Mouse (Mus musculus): Measurements from ENCODE around the gene Cntrl.

Cntrl gene

GRCm38 (mm10) chr2:35131991-35132661 is 22.8 kb downstream of the Cntrl start:
- DNase-seq = peak; percentile 93 to 95

GRCm38 (mm10) chr2:35132662-35133055 is 23.4 kb downstream of the Cntrl start:
- no peak for DNase-seq

GRCm38 (mm10) chr2:35133891-35134290 is 24.6 kb downstream of the Cntrl start:
- no peak for DNase-seq

- DNase-seq = no peak
Observed at GRCm38 (mm10) chr2:35138576-35138975, 29.3 kb downstream of the Cntrl start.

GRCm38 (mm10) chr2:35141673-35142072 is 32.4 kb downstream of the Cntrl start:
- DNase-seq = no peak

GRCm38 (mm10) chr2:35148806-35149205 is 39.5 kb downstream of the Cntrl start:
- no peak for DNase-seq

GRCm38 (mm10) chr2:35151303-35151882 is 42.1 kb downstream of the Cntrl start:
- DNase-seq = no peak

- no peak for DNase-seq
Observed at GRCm38 (mm10) chr2:35153179-35153578, 43.9 kb downstream of the Cntrl start.

GRCm38 (mm10) chr2:35153844-35154554 is 44.7 kb downstream of the Cntrl start:
- no peak for DNase-seq

GRCm38 (mm10) chr2:35156985-35157384 is 47.7 kb downstream of the Cntrl start:
- no peak for DNase-seq

- no peak for DNase-seq
Observed at GRCm38 (mm10) chr2:35157836-35158235, 48.5 kb downstream of the Cntrl start.

- DNase-seq = no peak
Observed at GRCm38 (mm10) chr2:35158358-35158757, 49.1 kb downstream of the Cntrl start.

GRCm38 (mm10) chr2:35160206-35160605 is 50.9 kb downstream of the Cntrl start:
- DNase-seq = no peak

GRCm38 (mm10) chr2:35161846-35162488 is 52.7 kb downstream of the Cntrl start:
- no peak for DNase-seq

GRCm38 (mm10) chr2:35163396-35163795 is 54.1 kb downstream of the Cntrl start:
- DNase-seq = no peak

GRCm38 (mm10) chr2:35165416-35165815 is 56.1 kb downstream of the Cntrl start:
- no peak for DNase-seq

GRCm38 (mm10) chr2:35166816-35167215 is 57.5 kb downstream of the Cntrl start:
- DNase-seq = no peak

- DNase-seq = no peak
Observed at GRCm38 (mm10) chr2:35169452-35169851, 60.2 kb downstream of the Cntrl start.

- no peak for DNase-seq
Observed at GRCm38 (mm10) chr2:35171341-35171861, 62.1 kb downstream of the Cntrl start.

- no peak for DNase-seq
Observed at GRCm38 (mm10) chr2:35172246-35172645, 63.0 kb downstream of the Cntrl start.

- no peak for DNase-seq
Observed at GRCm38 (mm10) chr2:35173666-35174065, 64.4 kb downstream of the Cntrl start.

- no peak for DNase-seq
Observed at GRCm38 (mm10) chr2:35174100-35174499, 64.8 kb downstream of the Cntrl start.
